Mouse (Mus musculus) layer of hippocampus, adult 9-10 months (tissue): ENCODE measurements at regions not wholly inside any gene's neighbourhood (a gene's known extent, or its start where the extent isn't known, plus 50 kb on each side); places are given as distances from the start of the nearest gene placed in this dataset.

ENCODE experiments used
- DNase-seq: peaks from one replicate; pipeline ENCODE4 v3.0.0; 2022; ENCODE audit warnings: low spot score

- no peak for DNase-seq
These were observed 610.4 kb downstream of the Bcl11a start for GRCm38 (mm10) chr11:24688160-24688782.

- DNase-seq = no peak
These were observed 612.0 kb downstream of the Bcl11a start for GRCm38 (mm10) chr11:24689807-24690333.

GRCm38 (mm10) chr11:24693926-24694325 lies 616.1 kb downstream of the Bcl11a start:
- DNase-seq = no peak

- DNase-seq = no peak
These were observed 617.3 kb downstream of the Bcl11a start for GRCm38 (mm10) chr11:24695010-24695720.

GRCm38 (mm10) chr11:24696561-24696960 lies 618.7 kb downstream of the Bcl11a start:
- DNase-seq = no peak

GRCm38 (mm10) chr11:24708790-24709189 lies 630.9 kb downstream of the Bcl11a start:
- DNase-seq = no peak

- no peak for DNase-seq
These were observed 638.9 kb downstream of the Bcl11a start for GRCm38 (mm10) chr11:24716539-24717287.

- DNase-seq = no peak
These were observed 646.5 kb downstream of the Bcl11a start for GRCm38 (mm10) chr11:24724259-24724937.

GRCm38 (mm10) chr11:24726331-24726730 lies 648.5 kb downstream of the Bcl11a start:
- no peak for DNase-seq

- no peak for DNase-seq
These were observed 649.5 kb downstream of the Bcl11a start for GRCm38 (mm10) chr11:24727404-24727803.

- DNase-seq = no peak
These were observed 653.6 kb downstream of the Bcl11a start for GRCm38 (mm10) chr11:24731431-24731830.

- no peak for DNase-seq
These were observed 661.9 kb downstream of the Bcl11a start for GRCm38 (mm10) chr11:24739710-24740255.

- no peak for DNase-seq
These were observed 662.6 kb downstream of the Bcl11a start for GRCm38 (mm10) chr11:24740466-24740865.

GRCm38 (mm10) chr11:24742561-24742960 lies 664.7 kb downstream of the Bcl11a start:
- no peak for DNase-seq

- no peak for DNase-seq
These were observed 665.6 kb downstream of the Bcl11a start for GRCm38 (mm10) chr11:24743439-24743838.

GRCm38 (mm10) chr11:24745841-24746240 lies 668.0 kb downstream of the Bcl11a start:
- DNase-seq = no peak

- no peak for DNase-seq
These were observed 672.4 kb downstream of the Bcl11a start for GRCm38 (mm10) chr11:24750144-24750779.

- DNase-seq = peak; percentile 9
These were observed 680.3 kb downstream of the Bcl11a start for GRCm38 (mm10) chr11:24758130-24758529.

- DNase-seq = no peak
These were observed 705.6 kb downstream of the Bcl11a start for GRCm38 (mm10) chr11:24783470-24783869.

GRCm38 (mm10) chr11:24789120-24789519 lies 711.3 kb downstream of the Bcl11a start:
- no peak for DNase-seq

- DNase-seq = no peak
These were observed 717.8 kb downstream of the Bcl11a start for GRCm38 (mm10) chr11:24795510-24796211.
